Mouse (Mus musculus): ENCODE results near the gene Arl5c. TPM values are rescaled to one million over a fixed set of nuclear protein-coding genes. Genes with fewer than 3 reads are reported as not detected.

Gene Arl5c
- polyA plus RNA-seq, 1 experiment from 2014 or later, result 7.3 TPM

DNA sequence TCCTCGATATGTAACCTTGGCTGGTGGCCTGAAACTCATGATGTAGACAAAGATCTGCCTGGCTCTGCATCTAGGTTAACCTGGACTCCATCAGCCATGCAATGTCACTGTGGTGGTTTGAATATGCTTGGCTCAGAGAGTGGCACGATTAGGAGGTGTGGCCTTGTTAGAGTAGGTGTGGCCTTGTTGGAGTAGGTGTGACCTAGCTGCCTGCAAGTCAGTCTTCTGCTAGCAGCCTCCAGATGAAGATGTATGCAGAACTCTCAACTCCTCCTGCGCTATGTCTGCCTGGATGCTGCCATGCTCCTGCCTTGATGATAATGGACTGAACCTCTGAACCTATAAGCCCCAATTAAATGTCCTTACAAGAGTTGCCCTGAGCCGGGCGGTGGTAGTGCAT lies 52.7 kb downstream of the Arl5c start:
- Histone ChIP-seq H3K4me2 (replicated peaks; ENCODE audit: low read depth, low read length) (no peak overlapping the region), H3K27ac (ENCODE audit: low read length) (no peak overlapping the region), H3K9ac (replicated peaks; ENCODE audit: low read length) (no peak overlapping the region), H3K4me3 (ENCODE audit: low read length) (no peak overlapping the region), H3K36me3 (ENCODE audit: insufficient read depth, low read length) (no peaks in the 10 kb centered on the region), H3K4me1 (ENCODE audit: insufficient read depth, low read length) (no peaks in the 10 kb centered on the region), H3K27me3 (ENCODE audit: insufficient read depth, low read length) (no peaks in the 10 kb centered on the region), H3K9me3 (ENCODE audit: low read length) (no peaks in the 10 kb centered on the region)
- no peak for ATAC-seq (ENCODE audit: low FRiP score, low TSS enrichment)
- WGBS, result 80% methylated on average over 5 of the region's 5 CpGs

- Histone ChIP-seq H3K27me3 (ENCODE audit: insufficient read depth, low read length) (no peaks in the 10 kb centered on the region), H3K4me3 (ENCODE audit: low read length) (no peak overlapping the region), H3K4me2 (replicated peaks; ENCODE audit: low read depth, low read length) (no peak overlapping the region), H3K9me3 (ENCODE audit: low read length) (no peaks in the 10 kb centered on the region), H3K27ac (ENCODE audit: low read length) (no peak overlapping the region), H3K9ac (replicated peaks; ENCODE audit: low read length) (no peak overlapping the region), H3K4me1 (ENCODE audit: insufficient read depth, low read length) (no peaks in the 10 kb centered on the region), H3K36me3 (ENCODE audit: insufficient read depth, low read length) (no peaks in the 10 kb centered on the region)
- 77% methylated on average over 15 of the region's 15 CpGs for WGBS
- no peak for ATAC-seq (ENCODE audit: low FRiP score, low TSS enrichment)
Observed at GRCm38 (mm10) chr11:97942420-97943111, 53.4 kb downstream of the Arl5c start.

Small RNA genes within 50 kb of the gene (microRNA-seq; reads per million reads assigned to microRNA genes)
- not detected for gene Gm22461
- gene Gm27597, result not detected

Other genes starting within 250 kb of the Arl5c start
- gene Cwc25, start 229.6 kb downstream of the Arl5c start, polyA plus RNA-seq (2015; fragmentation: Nextera tagmentation; extraction: Ambion mirVana), result 15.1 and 18.4 TPM in 2 replicates
- 0.27 and 0.31 TPM in 2 replicates for gene 1700001P01Rik, start 220.3 kb downstream of the Arl5c start, polyA plus RNA-seq (2015; fragmentation: Nextera tagmentation; extraction: Ambion mirVana)
- 428 and 460 TPM in 2 replicates for gene Rpl23, start 213.7 kb downstream of the Arl5c start, polyA plus RNA-seq (2015; fragmentation: Nextera tagmentation; extraction: Ambion mirVana)
- gene Lasp1, start 197.2 kb downstream of the Arl5c start, polyA plus RNA-seq (2015; fragmentation: Nextera tagmentation; extraction: Ambion mirVana), result 133 TPM in 2 replicates
- 4.3 and 6.7 TPM in 2 replicates for gene B230217C12Rik, start 155.4 kb downstream of the Arl5c start, polyA plus RNA-seq (2015; fragmentation: Nextera tagmentation; extraction: Ambion mirVana)
- 0.45 and 0.46 TPM in 2 replicates for gene Fbxo47, start 112.0 kb downstream of the Arl5c start, polyA plus RNA-seq (2015; fragmentation: Nextera tagmentation; extraction: Ambion mirVana)
- gene Plxdc1, start 9.7 kb downstream of the Arl5c start, polyA plus RNA-seq (2015; fragmentation: Nextera tagmentation; extraction: Ambion mirVana), result 1.8 and 2.3 TPM in 2 replicates
- gene Cacnb1, start 26.9 kb upstream of the Arl5c start, polyA plus RNA-seq (2015; fragmentation: Nextera tagmentation; extraction: Ambion mirVana), result 12.8 TPM in 2 replicates
- gene Rpl19, start 30.5 kb upstream of the Arl5c start, polyA plus RNA-seq (2015; fragmentation: Nextera tagmentation; extraction: Ambion mirVana), result 950 and 1,086 TPM in 2 replicates
- 3.3 and 4.0 TPM in 2 replicates for gene Stac2, start 57.3 kb upstream of the Arl5c start, polyA plus RNA-seq (2015; fragmentation: Nextera tagmentation; extraction: Ambion mirVana)
- 20.0 and 21.0 TPM in 2 replicates for gene Fbxl20, start 154.2 kb upstream of the Arl5c start, polyA plus RNA-seq (2015; fragmentation: Nextera tagmentation; extraction: Ambion mirVana)
- gene Med1, start 197.1 kb upstream of the Arl5c start, polyA plus RNA-seq (2015; fragmentation: Nextera tagmentation; extraction: Ambion mirVana), result 64.6 and 67.9 TPM in 2 replicates
- 9.2 and 12.4 TPM in 2 replicates for gene Cdk12, start 206.9 kb upstream of the Arl5c start, polyA plus RNA-seq (2015; fragmentation: Nextera tagmentation; extraction: Ambion mirVana)